Mouse (Mus musculus) hindbrain, embryonic 10.5 days (tissue): ENCODE results near the gene Adgrf5. TPM values are rescaled to one million over a fixed set of nuclear protein-coding genes. Genes with fewer than 3 reads are reported as not detected.
"Not testable (repeated sequence)": the region's sequence is repeated elsewhere in the genome, so short reads cannot be mapped to it uniquely, and the experiment has no call there.

Experiments used
- DNase-seq: peaks from one replicate; pipeline ENCODE4 v3.0.0-alpha.2; 2017; ENCODE audit warnings: low spot score
- H3K27ac ChIP-seq: fragments of 300-500 bp; sonication (generic); 2 replicates; pipeline ENCODE4 v1.5.1; 2016; ENCODE audit warnings: mild to moderate bottlenecking, moderate library complexity
- H3K27me3 ChIP-seq: fragments of 300-500 bp; sonication (generic); 2 replicates; pipeline ENCODE4 v1.6.1; 2016; ENCODE audit warnings: mild to moderate bottlenecking; ENCODE audit not compliant: poor library complexity, insufficient read depth, severe bottlenecking
- H3K36me3 ChIP-seq: fragments of 300-500 bp; sonication (generic); 2 replicates; pipeline ENCODE4 v1.6.1; 2016; ENCODE audit warnings: mild to moderate bottlenecking, moderate library complexity
- H3K4me1 ChIP-seq: fragments of 300-500 bp; sonication (generic); replicated peaks from 2 replicates; pipeline ENCODE4 v1.6.1; 2016; ENCODE audit warnings: mild to moderate bottlenecking
- H3K4me3 ChIP-seq: fragments of 300-500 bp; sonication (generic); 2 replicates; pipeline ENCODE4 v1.5.1; 2016; ENCODE audit warnings: mild to moderate bottlenecking, moderate library complexity
- H3K9me3 ChIP-seq: fragments of 300-500 bp; sonication (generic); 2 replicates; pipeline ENCODE4 v1.6.1; 2016; ENCODE audit warnings: mild to moderate bottlenecking, moderate library complexity
- WGBS: fragments of 180-500 bp; shearing (Covaris S2); methylation state at CpG from one replicate; pipeline ENCODE4 v1.1.7; 2016; 5-methylcytosine and 5-hydroxymethylcytosine counted together
- polyA plus RNA-seq: library from polyadenylated mRNA; unstranded; fragments of >200 nt; fragmentation: Nextera tagmentation; extraction: Ambion mirVana; gene quantifications from 2 replicates; pipeline ENCODE4 v1.2.1, GENCODE M21; 2016

Adgrf5 gene
- polyA plus RNA-seq: 6.4 and 6.7 TPM in 2 replicates

DNA sequence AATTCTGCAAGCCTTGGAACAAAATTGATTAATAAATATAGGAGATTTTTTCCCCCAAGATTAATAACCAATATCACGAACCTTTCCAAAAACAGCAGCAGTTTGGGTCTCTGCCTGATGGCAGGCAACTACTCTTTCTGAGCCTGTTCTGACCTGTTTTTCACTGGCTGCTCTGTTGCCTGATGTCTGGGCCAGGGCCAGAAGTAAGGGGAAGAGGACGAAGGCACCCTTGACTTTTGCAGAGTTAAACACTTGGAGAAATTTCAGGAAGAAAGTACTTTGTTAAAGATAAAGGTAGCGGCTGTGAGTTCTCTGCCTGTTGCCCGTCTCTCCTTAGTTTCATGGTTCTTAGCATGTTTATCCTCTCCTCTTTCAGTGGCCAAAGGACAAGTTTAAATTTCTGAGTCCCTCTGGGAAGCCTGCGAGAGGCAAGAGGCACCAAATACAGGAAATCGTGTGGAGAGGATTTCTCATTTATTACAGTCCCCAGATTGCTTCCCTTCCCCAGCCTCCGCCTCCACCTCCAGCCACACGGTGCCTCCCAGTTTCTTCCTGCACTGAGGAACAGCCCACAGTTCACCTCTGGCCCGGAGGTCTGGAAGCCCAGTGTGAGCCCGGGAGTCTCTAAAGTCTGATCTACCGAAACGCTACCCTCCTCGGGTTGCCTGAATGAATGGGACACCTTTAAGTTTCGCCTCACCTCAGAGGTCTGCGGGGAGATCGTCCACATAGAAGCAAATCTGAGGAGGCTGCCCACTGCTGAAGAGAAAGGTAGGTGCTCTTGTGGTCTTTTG, at the start of gene Adgrf5:
Adgrf5 (plus strand) TSS at position 626 of the 794 bp plus-strand sequence.
- no peaks in the 10 kb centered on the region for H3K36me3 ChIP-seq
- H3K4me1 ChIP-seq: peaks cover 26% of the 10 kb centered on the region
- no peaks in the 10 kb centered on the region for H3K27me3 ChIP-seq
- peak within 1 kb of the TSS; percentile 13; the same call in 1 of the 2 replicates for H3K4me3 ChIP-seq
- H3K9me3 ChIP-seq: no peaks in the 10 kb centered on the region
- 0 out of 2 replicates have a peak within 1 kb of the TSS, but pooled peaks have one; percentile 29 for H3K27ac ChIP-seq
- DNase-seq: peak; percentile 8
- 64% methylated on average over 16 of the region's 16 CpGs for WGBS

DNA sequence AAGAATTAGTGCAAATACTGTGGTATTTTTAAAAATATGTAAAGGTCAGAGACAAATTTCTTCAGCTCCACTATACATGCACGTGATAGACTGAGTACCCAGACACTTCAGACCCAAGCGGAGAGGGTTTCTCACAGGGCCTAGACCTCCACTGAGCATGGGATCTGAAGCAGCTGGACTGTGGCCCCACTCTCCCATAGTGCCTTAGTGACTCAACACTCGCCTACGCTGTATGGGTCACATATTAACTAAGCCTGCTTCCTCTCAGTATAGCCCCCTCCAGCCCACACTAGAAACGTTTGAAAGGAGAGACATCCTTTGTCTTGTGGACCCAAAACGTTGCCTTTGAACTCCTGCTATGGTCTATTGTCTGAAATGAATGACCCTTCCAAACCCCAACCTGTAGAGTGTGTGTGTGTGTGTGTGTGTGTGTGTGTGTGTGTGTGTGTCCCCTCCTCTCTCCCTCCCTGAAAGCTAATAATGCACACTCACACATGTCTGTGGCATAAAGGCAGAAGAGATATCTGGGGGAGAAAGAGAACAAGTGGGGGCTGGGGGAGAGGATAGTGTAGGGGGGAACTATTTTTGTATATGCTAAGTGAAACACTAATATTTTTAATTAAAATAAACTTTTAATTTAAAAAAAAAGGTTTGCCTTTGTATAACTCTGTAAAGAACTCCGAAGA, 34.1 kb upstream of the Adgrf5 start:
- Histone ChIP-seq H3K27ac (peak overlapping the region; percentile 93), H3K27me3 (no peaks in the 10 kb centered on the region), H3K4me3 (peak overlapping the region; percentile 52; the same call in 1 of the 2 replicates), H3K4me1 (peaks cover 19% of the 10 kb centered on the region), H3K9me3 (no peaks in the 10 kb centered on the region), H3K36me3 (no peaks in the 10 kb centered on the region)
- no peak for DNase-seq
- WGBS: 49% methylated on average over 7 of the region's 7 CpGs

DNA sequence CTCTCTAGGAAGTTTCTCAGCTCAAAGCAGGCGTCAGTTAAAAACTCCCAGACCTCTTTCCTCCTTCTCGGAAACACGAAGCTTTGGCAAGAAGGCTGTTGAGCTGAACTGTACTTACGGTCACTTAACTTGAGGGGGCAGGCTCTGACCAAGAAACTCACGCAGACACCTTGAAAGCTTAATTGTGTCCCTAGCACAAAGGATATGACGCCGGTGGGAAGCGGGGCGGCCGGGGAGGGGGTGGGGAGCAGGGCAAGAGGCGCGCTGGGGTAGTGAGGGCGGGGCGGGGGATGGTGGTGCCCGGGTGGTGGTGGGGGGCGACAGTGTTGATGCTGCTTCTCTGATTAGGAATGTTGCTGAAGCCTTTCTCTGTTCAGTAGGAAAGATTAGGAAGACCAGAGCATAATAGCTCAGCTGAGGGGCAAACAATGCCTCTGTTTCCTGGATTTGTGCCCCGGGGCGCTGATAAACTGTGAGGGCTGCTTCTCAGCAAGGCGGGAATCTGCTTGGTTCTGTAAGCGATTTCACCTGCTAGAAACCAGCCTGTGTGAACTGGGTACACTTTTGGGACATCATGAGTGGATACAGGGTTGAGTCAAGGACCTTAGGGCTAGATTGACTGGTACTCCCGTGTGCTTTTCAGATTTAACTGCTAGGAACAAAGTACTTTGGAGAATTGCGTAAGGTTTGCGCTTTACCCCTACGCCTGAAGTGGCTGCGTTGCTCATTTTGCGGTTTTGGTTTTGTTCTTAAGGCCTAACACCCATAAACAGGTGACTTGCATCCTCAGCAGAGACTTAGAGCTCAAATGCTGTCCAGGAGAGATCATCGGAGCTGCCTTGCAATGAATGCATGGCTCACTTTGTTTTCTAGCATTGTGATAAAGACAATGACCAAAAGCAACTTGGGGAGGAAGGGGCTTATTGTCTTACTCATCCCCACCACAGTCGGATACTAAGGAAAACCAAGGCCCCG, 33.2 kb upstream of the Adgrf5 start:
- WGBS: 9% methylated on average over 29 of the region's 29 CpGs
- Histone ChIP-seq H3K36me3 (no peaks in the 10 kb centered on the region), H3K4me3 (peak overlapping the region; percentile 52), H3K27ac (peak overlapping the region; percentile 93), H3K27me3 (no peaks in the 10 kb centered on the region), H3K9me3 (no peaks in the 10 kb centered on the region), H3K4me1 (peaks cover 20% of the 10 kb centered on the region)
- DNase-seq: peak; percentile 86

DNA sequence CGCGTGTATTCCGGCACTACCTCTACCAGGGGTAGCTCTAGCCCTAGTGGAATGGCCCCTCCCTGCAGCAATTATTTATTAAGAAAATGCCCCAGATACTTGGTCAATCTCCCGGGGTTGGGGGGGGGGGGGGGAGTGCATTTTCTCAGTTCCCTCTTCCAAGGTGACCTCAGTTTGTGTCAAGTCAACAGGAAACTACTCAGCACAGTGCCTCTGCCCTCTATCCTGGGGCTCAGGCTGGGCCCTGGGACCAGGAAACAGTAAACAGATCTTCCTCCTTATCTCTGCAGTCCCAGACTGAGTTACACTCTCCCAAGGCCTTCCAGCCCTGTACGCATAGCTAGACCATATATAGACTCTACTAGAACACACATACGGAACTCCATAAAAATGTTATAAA, 32.4 kb upstream of the Adgrf5 start:
- DNase-seq: no peak
- Histone ChIP-seq H3K4me3 (no peak overlapping the region), H3K36me3 (no peaks in the 10 kb centered on the region), H3K9me3 (no peaks in the 10 kb centered on the region), H3K27ac (peak overlapping the region; percentile 93), H3K4me1 (peaks cover 28% of the 10 kb centered on the region), H3K27me3 (no peaks in the 10 kb centered on the region)
- 79% methylated on average over 6 of the region's 6 CpGs for WGBS

DNA sequence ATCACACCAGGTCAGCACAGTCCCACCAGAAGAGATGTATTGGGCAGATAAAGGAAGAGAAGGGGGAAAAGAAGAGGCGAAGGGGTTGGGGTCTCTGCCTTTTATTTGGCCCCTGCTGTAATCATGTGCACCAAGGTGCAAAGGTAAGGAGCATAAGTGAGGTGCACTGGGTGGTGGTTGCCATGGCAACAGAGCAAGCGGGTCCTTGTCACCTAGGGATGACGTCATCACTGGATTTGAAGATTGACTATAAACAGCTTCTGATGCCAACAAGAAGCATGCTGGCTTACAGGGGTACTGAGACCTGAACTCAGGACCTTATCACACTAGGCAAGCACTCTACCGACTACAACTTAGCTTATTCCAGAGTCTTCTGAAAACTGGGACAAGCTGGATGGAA, 31.0 kb upstream of the Adgrf5 start:
- no peak overlapping the region for H3K4me3 ChIP-seq
- peaks cover 29% of the 10 kb centered on the region for H3K4me1 ChIP-seq
- H3K36me3 ChIP-seq: no peaks in the 10 kb centered on the region
- no peak for DNase-seq
- no peak overlapping the region for H3K27ac ChIP-seq
- 93% methylated on average over 4 of the region's 4 CpGs for WGBS
- H3K27me3 ChIP-seq: no peaks in the 10 kb centered on the region
- H3K9me3 ChIP-seq: no peaks in the 10 kb centered on the region

DNA sequence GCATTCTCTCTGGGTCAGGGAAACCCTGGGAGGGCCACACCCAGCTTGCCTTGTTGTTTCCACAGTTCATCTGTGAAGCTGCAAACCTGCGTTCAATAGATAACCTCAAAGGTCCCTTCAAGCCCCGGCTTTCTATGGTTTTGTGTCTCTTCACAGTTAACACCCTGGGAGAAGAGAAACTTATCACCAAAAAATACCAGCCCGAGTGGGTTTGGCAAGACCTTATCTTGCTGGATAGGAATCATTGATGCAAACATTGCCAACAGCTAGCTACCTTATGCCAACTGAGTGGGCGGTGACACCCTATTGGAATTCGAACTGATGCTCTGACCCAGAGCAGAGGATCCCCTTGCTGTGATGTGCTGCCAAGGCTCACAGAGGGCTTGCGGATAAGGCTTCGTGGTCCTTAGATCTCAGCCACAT, 30.5 kb upstream of the Adgrf5 start:
- Histone ChIP-seq H3K4me3 (no peak overlapping the region), H3K27ac (no peak overlapping the region), H3K9me3 (no peaks in the 10 kb centered on the region), H3K27me3 (no peaks in the 10 kb centered on the region), H3K4me1 (peaks cover 29% of the 10 kb centered on the region), H3K36me3 (no peaks in the 10 kb centered on the region)
- DNase-seq: no peak
- WGBS: 81% methylated on average over 7 of the region's 7 CpGs

DNA sequence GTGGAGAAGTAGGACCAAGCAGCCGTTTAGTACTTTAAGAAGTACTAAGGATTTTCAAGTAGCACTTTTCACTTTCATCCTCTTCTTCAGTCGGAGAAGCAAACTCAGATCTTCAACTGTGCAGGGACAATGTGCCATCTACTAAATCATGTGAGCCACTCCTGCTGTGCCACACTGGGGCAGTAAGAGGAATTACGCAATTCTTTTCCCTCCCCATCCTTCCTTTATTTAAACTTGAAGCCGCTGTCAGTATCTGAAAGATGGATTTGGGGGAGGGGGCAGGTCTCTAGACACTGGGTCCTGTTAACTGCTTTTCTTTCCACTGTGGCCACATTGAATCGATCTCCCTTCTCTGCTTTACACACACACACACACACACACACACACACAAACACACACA, 27.6 kb upstream of the Adgrf5 start:
- WGBS: 58% methylated on average over 5 of the region's 5 CpGs
- Histone ChIP-seq H3K36me3 (no peaks in the 10 kb centered on the region), H3K9me3 (no peaks in the 10 kb centered on the region), H3K27me3 (no peaks in the 10 kb centered on the region), H3K27ac (0 out of 2 replicates have a peak overlapping the region, but pooled peaks have one; percentile 40), H3K4me1 (peaks cover 14% of the 10 kb centered on the region), H3K4me3 (no peak overlapping the region)
- DNase-seq: no peak

DNA sequence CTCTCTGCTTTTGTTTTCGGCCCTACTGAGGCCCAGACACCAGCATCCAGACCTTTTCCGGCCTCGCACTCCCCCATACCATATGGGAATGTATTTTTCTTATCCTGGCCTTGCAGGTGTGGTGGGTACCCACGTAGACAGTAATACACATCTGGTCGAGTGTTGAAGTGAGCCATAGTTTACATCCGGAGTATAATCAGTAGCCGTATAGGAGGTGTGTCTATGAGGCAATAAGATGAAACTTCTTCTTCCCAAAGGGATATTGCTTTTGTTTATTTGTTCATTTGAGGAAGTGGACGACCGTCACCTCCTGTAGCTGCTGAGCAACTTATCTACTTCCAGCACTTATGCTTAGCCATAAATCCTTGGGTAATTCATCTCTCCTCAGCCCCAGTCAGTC, 26.2 kb upstream of the Adgrf5 start:
- H3K4me3 ChIP-seq: no peak overlapping the region
- no peaks in the 10 kb centered on the region for H3K9me3 ChIP-seq
- DNase-seq: no peak
- H3K36me3 ChIP-seq: no peaks in the 10 kb centered on the region
- 77% methylated on average over 9 of the region's 9 CpGs for WGBS
- H3K27me3 ChIP-seq: no peaks in the 10 kb centered on the region
- peaks cover 11% of the 10 kb centered on the region for H3K4me1 ChIP-seq
- no peak overlapping the region for H3K27ac ChIP-seq

DNA sequence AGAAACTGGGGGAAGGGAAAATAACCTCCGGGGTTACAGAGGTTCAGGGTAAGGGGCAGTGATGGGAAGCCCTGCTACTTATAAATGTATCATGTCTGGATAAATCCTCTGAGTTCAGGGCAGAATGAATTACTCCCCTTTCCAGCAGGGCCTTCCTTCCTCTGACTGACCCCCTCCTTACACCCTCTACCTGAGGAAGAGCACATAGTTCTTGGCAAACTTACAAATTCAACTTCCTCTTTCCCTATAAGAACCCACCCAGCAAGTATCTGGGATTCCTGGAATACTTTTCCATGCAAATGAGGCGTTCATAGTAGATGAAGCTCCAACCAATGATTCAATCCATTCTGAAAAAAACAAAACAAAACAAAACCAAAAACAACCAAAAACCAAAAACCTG, 22.6 kb upstream of the Adgrf5 start:
- no peaks in the 10 kb centered on the region for H3K9me3 ChIP-seq
- H3K4me3 ChIP-seq: no peak overlapping the region
- H3K36me3 ChIP-seq: no peaks in the 10 kb centered on the region
- DNase-seq: no peak
- H3K27me3 ChIP-seq: no peaks in the 10 kb centered on the region
- H3K4me1 ChIP-seq: peaks cover 4% of the 10 kb centered on the region
- WGBS: 86% methylated on average over 2 of the region's 2 CpGs
- no peak overlapping the region for H3K27ac ChIP-seq

DNA sequence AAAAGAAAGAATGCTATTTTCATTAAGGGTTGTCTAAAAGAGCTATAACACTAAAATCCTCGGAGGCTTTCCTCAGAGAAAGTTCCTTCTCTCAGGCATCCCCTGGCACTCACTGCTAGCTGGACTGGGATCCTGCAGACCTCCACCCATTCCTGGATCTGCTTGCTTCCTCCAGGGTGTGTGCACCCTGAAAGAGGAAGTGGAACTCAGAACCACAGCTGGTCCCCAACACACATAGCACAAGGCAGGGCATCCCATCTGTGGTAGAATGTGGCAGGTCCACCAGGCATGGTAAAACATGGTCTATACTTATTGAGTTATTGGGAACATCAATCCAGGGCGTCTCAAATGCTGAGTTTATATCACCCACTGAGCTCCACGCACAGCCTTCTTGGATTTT, 22.0 kb upstream of the Adgrf5 start:
- no peak for DNase-seq
- 85% methylated on average over 3 of the region's 3 CpGs for WGBS
- no peaks in the 10 kb centered on the region for H3K4me1 ChIP-seq
- H3K36me3 ChIP-seq: no peaks in the 10 kb centered on the region
- H3K4me3 ChIP-seq: no peak overlapping the region
- no peaks in the 10 kb centered on the region for H3K9me3 ChIP-seq
- no peak overlapping the region for H3K27ac ChIP-seq
- no peaks in the 10 kb centered on the region for H3K27me3 ChIP-seq

DNA sequence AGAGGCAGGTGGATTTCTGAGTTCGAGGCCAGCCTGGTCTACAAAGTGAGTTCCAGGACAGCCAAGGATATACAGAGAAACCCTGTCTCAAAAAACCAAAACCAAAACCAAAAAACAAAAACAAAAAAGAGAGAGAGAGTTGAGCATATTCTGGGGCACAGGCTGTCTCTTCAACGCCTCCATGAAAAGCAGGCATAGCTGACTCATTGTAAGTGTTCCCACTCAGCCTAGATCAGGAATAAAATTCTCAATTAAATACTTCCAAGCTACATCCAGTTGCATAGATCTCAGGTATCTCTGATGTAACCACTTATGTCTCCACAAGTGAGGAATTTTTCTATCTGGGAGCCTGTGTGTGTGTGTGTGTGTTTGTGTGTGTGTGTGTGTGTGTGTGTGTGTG, 13.8 kb upstream of the Adgrf5 start:
- not testable (repeated sequence) for H3K36me3 ChIP-seq, H3K27me3 ChIP-seq, H3K27ac ChIP-seq, H3K4me1 ChIP-seq, H3K9me3 ChIP-seq, H3K4me3 ChIP-seq, DNase-seq
- WGBS: 95% methylated on average over 2 of the region's 2 CpGs

DNA sequence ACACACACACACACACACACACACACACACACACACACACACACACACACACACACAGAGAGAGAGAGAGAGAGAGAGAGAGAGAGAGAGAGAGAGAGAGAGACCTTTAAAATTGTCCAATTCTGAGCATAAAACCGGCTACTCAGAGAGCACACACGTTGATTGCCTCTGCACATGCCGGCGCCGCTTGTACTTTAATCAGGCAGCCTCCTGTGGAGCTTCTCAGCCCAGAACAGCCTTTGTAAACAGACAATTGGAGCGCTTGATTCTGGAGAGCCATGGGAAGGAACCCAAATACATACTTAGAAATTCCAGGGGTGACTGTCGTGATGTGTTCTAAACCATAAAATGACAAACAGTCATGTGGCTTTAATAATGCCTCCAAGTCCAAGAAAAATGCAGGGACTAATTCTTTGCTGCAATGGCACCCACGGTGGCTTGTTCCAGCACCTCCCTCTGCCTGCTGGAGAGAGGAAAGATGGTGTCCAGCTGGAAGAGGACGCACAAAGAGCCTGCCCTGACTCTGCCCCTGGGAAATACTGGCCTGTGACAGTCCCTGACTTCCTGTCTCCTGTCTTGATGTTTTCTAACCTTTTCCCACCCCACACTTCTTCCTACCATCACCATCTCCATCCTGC, 2.2 kb upstream of the Adgrf5 start:
- peak overlapping the region; percentile 54; the same call in 1 of the 2 replicates for H3K27ac ChIP-seq
- peaks cover 26% of the 10 kb centered on the region for H3K4me1 ChIP-seq
- DNase-seq: no peak
- no peaks in the 10 kb centered on the region for H3K36me3 ChIP-seq
- H3K27me3 ChIP-seq: no peaks in the 10 kb centered on the region
- no peaks in the 10 kb centered on the region for H3K9me3 ChIP-seq
- no peak overlapping the region for H3K4me3 ChIP-seq
- WGBS: 22% methylated on average over 9 of the region's 9 CpGs
